Mouse (Mus musculus) cerebellum, postnatal 10 days (tissue): ENCODE results near the gene Abhd6.
A peak's percentile ranks its signal among the peaks of the same experiment; 100 is the strongest.

Experiments
- DNase-seq, 2 experiments: peaks; one replicate each; pipeline ENCODE4 v3.0.0; 2021; ENCODE audit warnings: mixed read lengths in 2 of 2

Abhd6 gene

DNA sequence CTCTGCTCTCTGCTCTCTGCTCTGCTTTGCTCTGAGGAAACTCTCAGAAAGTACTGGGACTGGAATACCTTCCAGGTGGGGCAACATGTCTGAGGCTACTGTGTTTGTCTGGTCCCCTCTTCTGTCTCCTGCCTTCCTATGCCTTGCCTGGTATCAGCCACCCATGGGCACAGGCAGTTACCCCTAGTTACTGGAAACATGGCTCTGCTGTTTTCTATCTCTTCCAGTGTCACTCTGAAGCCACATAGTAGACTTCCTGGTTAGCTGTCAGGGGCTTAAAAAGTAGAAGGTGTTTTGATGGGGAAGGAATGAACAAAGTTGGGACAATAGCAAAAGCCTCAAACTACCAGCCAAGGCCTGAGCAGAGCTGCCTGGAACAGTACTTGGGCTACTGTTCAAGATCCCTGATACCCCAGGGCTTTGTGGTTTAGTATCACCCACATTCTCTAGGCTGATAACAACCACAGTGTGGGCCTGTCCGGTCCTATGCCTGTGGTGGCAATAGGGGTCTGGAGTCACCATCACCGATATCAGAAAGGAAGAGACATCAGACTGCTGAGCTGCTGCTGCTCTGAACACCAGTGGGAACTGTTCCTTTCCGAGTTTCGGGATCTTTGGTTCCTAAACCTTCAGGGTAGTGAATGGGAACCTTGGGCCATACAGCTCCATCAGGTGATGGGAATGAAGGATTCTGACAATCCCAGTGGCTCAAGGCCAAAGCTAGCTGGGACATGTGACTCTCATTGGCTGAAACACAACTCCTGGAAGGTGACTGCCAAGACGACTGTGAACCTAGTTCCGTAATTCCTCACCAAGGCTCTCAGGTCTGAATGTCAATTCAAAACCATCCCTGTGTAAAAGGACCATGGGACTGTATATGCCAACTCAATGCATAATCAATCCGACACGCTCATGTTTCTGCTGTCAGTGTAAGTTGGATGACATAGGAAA lies 61.4 kb downstream of the Abhd6 start:
- DNase-seq, result peak; percentile 71 to 76

DNA sequence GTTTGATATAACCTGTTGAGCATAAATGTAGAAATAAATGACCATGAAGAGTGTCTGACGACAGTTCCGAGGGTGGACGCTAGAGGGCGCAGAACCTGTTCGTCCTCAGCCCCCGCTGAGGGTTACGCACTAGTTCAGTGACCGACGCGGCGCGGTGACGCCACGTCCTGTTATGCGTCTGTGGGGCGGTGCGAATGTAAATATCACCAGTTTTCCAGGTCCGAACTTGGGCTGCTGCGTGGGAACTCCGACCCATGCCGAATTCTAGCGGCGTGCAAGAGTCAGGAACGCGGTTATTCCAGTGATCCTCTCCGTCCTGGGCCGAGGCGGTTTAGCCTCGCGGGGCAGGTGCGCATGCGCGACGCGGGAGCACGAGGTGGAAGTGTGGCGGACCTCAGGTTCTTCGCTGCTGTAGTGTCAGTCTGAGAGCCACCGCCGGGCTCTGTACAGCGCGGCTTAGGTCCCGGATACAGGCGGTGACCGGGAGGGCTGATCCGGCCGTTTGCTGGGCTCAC lies 77.5 kb downstream of the Abhd6 start, which contains the start of gene Rpp14:
Rpp14 (plus strand) TSS at position 203 of the 515 bp plus-strand sequence.
- peak; percentile 98 to 99 for DNase-seq

DNA sequence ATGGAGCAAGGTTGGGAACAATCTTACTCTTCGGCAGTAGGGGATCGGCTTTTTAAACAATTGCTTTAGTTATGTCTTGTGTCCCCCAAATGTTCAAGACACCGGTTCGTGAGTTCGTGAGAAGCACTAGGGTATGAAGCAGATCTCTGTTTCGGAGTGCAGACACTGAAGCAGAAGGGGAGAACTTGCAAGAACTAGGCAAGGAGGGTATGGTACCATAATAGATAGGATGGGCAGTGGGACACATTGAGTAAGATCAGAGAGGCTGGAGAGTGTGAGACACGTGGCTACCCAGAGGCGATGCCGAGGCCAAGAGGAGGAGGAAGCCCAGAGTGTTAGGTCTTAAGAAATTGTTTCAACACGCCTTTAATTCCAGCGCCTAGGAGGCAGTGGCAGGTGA lies 78.0 kb downstream of the Abhd6 start:
- peak; percentile 14 to 46 for DNase-seq

DNA sequence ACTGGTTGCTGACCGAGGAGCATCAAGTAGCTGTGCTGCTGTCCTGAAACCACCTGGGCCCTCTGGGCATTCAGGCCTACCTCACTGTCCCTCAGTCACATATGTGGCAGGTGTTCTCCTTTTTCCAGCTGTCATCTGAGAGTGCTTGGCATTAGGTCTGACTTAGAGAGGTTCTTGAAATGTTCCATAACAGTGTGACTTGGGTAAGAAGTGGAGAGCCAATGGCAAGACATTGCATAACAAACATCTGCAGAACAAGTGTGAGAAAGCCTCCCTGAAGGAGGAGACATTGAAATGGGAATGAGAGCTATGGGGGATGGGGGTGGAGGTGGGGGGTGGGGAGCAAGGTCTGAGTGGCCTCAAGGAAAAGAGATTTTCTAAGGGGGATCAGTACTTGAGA lies 80.2 kb downstream of the Abhd6 start:
- DNase-seq, result no peak

DNA sequence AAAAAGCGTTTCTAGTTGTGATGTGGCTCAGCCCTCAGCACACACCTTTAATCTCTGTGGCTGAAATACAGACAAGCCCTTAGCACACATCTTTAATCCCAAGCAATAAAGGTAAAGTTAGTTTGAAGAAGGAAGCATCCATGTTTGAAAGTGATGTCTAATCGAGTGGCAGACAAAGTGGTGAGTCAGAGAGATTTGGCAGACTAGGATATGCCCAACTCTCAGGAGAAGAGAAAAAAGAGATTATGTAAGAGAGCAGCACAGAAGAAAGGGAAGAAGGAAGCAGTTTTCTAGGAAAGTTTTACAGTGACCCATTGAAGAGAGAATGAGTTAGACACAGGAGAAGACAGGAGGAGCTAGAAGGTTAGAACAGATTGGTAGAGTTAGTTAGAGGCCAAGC lies 86.3 kb downstream of the Abhd6 start:
- no peak for DNase-seq

DNA sequence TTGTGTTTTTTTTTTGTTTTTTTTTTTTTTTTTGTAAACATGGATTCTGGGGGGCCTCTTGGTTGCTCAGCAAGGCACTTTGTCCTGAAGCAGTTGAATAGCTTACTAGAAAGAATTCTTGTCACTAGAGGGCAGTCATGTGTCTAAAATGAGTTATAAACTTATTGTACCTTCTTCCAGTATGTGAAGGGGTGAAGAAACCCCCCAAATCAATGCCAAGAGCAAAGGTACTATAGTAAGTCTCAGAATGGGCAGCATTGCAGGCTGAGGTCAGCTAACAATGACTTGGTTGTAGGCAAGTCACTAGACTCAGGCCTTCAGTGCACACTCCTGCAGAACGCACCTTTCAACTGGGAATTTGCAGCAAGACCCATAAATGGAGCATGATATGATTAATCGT lies 89.9 kb downstream of the Abhd6 start:
- DNase-seq, result peak in 1 of 2 experiments; percentile 77

DNA sequence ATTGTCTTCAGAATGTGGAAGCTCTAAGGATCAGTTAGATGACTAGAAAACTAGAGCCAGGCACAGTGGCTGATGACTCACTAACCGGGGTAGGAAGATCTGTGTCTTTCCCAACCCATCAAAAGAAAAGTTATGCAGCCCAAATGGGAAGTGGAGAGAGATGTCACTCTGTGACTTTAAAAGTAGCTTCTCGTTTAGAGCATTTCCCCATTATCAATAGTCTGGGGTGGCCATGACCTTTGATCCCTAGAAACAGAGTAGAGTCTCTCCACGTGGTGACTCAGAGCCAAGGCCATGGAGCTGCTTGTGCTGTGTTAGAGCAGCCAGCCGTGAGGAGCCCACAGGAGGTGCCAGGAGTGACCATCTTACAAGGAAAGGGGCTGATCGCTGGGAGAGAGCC lies 90.7 kb downstream of the Abhd6 start:
- no peak for DNase-seq

DNA sequence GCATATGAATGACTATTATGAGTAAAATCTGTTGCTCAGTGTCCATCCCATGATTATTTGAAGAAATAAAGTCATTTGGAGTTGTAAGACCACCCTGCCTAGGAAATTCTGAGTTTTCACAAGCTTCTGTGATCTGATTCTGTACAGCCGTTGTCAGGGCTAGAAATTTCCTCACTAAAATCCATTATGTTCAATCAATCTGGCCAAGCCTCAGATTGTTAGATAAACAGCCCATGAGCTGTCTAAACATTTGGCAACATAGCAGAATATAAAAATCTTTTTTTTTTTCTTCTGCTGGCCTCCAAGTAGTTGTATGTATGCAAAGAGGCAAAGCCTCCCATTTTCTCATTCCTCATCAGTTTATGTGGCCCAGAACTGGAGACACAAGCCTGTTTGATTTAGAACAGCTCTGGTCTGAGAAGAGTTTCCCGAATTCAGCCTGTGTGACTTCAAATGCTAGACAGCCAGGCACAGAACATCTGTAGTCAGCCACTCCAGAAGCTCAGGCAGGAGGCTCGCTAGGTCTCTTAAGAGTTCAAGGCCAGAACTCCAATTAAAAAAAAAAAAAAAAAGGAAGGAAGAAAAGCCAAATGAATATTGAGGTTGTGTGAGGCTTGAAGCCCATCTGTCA lies 92.3 kb downstream of the Abhd6 start:
- no peak for DNase-seq

DNA sequence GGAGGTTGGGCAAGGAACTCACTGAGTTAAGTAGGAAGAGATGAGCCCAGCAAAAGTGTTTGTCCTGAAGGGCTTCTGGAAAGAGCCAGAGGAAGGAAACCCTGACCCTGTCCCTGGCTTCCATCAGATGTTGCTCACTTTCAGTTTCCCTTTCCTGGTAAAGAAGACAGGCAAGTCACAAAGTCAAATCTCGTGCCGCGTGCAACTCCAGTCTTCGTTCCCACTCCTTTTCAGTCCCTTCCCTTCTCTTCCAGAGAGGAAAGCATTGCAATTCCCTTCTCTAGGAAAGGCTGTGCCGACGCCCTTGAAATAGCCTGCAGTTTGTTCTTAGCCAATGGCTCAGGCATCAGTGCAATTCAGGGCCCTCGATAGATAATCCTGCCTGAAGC lies 92.9 kb downstream of the Abhd6 start:
- no peak for DNase-seq

DNA sequence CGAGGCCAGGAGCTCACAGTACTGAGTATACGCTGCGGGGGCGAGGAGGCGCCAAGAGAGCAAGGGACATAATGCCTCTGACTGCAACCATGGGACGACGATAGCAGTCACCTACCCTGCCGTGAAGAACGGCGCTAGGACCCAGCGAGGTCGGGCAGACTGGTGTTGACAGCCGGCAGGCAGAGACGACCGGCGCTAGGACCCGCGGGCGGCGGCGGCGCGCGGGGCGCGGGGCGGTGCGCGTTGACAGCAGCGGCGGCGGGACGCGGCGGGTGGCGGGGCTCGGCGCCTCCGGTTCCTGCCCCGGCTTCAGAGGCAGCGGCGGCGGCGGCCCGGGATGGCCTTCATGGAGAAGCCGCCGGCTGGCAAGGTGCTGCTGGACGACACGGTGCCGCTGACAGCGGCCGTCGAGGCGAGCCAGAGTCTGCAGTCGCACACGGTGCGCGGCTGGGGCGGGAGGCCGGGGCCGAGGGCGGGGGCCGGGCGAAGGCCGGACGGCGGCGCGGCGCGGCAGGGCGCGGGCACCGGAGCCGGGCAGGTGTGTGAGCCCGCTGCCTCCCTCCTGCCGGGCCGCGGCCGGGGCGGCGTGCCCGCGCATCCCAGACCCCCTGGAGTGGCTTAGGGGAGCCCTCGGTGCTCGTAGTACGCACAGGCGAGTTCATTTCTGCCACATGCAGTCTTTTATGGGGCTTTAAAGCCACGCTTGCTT lies 95.4 kb downstream of the Abhd6 start, which contains the start of gene Pxk:
Pxk (plus strand) TSS at position 234 of the 709 bp plus-strand sequence.
- DNase-seq, result peak; percentile 95 to 97

DNA sequence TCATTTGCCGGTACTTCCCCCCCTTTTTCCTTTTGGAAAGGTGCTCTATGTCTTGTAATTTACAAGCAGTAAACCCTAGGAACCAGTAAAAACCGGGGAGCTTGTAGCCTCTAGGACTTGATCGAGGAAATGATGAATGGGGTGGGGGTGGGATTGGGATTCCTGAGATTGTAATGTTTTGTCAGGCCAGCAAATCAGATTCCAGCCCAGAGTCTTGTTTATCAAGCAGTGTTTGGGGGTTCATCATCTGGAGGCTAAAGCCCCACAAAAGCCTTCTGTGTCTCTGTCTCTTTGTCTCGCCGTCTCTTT lies 95.9 kb downstream of the Abhd6 start:
- no peak for DNase-seq

DNA sequence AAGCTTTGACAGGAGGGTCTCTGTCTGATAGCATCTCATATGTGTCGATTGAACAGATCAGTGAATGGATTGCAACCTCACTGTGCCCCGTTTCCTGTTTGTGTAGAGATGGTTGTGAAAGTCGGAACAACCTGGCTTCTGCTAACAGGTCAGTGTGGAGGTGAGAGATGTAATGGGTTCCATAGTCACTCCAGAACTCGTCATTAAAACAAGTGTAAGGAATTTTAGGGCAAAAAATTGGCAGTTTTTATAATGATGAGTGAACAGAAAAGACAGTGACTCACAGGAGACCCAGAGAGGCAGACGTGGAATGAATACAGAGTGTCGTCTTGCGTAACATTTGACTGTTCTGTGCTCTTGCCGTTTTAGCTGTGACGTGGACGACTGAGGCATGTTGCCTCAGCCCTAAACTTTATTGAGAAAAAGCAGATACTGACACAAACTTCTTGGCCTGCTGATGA lies 96.9 kb downstream of the Abhd6 start:
- DNase-seq, result no peak

DNA sequence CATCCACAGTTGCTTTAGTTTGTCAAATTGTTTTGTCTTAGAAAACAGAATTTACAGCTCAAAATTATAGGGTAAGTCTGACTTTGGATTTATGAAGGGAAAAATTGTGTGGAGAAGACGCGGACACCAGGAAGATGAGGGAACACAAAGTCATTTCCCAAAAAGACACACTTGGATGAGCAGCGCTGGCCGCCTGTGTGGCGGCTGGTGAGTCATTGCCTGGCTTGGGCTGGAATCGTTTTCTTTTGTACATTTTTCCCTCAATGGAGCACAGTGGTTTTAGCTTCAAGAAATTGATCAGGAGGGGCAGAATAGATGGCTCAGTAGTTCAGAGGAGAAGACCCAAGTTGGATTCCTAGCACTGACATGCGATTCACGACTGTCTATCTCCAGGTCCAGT lies 99.2 kb downstream of the Abhd6 start:
- DNase-seq, result no peak

DNA sequence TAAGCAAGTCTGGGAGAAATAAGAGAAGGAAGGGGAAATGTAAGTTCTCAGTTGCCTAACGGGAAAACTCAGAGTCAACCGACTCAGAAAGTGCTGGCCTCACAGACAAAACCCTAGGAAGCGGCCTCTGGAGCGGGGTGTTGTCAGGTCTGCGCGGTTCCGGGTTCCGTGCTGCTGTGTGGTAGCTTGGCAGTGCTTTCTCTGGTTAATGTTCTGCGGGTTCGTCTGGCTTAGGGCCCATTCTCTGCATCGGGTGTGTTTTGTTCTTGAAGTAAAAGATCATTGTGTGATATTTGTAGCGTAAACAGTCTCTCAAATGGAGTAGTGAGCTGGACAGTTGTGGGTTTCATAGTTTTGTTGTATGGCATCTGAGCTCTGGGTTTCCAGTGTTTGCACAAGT lies 100.0 kb downstream of the Abhd6 start:
- no peak for DNase-seq
